Mouse (Mus musculus) lung, embryonic 15.5 days (tissue): ENCODE results near the gene Upp2. TPM values are rescaled to one million over a fixed set of nuclear protein-coding genes. Genes with fewer than 3 reads are reported as not detected.

Experiments
- ATAC-seq: fragments of 200-750 bp; cut with Nextera tagmentation; 2 replicates; pipeline ENCODE4 v1.8.0; 2017; ENCODE audit warnings: moderate number of reproducible peaks, borderline replicate concordance; ENCODE audit not compliant: low FRiP score, low TSS enrichment; ENCODE audit errors: extremely low read depth
- H3K27ac ChIP-seq: fragments of 300-500 bp; sonication (generic); 2 replicates; pipeline ENCODE4 v1.5.1; 2015; ENCODE audit warnings: moderate library complexity, mild to moderate bottlenecking, inconsistent platforms
- H3K27me3 ChIP-seq: fragments of 300-500 bp; sonication (generic); 2 replicates; pipeline ENCODE4 v1.6.1; 2015; ENCODE audit warnings: inconsistent platforms
- H3K36me3 ChIP-seq: fragments of 300-500 bp; sonication (generic); 2 replicates; pipeline ENCODE4 v1.6.1; 2015; ENCODE audit warnings: inconsistent platforms
- H3K4me1 ChIP-seq: fragments of 300-500 bp; sonication (generic); 2 replicates; pipeline ENCODE4 v1.6.1; 2015; ENCODE audit warnings: inconsistent platforms
- H3K4me2 ChIP-seq: fragments of 300-500 bp; sonication (generic); 2 replicates; pipeline ENCODE4 v1.6.1; 2015; ENCODE audit warnings: inconsistent platforms, mild to moderate bottlenecking, moderate library complexity
- H3K4me3 ChIP-seq: fragments of 300-500 bp; sonication (generic); 2 replicates; pipeline ENCODE4 v1.5.1; 2015; ENCODE audit warnings: mild to moderate bottlenecking, inconsistent platforms
- H3K9ac ChIP-seq: fragments of 300-500 bp; sonication (generic); 2 replicates; pipeline ENCODE4 v1.6.1; 2015; ENCODE audit warnings: inconsistent platforms
- H3K9me3 ChIP-seq: fragments of 300-500 bp; sonication (generic); 2 replicates; pipeline ENCODE4 v1.6.1; 2016; ENCODE audit warnings: inconsistent platforms
- WGBS: fragments of 180-500 bp; shearing (Covaris S2); methylation state at CpG from one replicate; pipeline ENCODE4 v1.1.7; 2015; 5-methylcytosine and 5-hydroxymethylcytosine counted together
- polyA plus RNA-seq: library from polyadenylated mRNA; unstranded; fragments of >200 nt; fragmentation: Nextera tagmentation; extraction: Ambion mirVana; gene quantifications from 2 replicates; pipeline ENCODE4 v1.2.1, GENCODE M21; 2015

Gene Upp2
- polyA plus RNA-seq, 1 experiment from 2014 or later: 7.1 TPM

GRCm38 (mm10) chr2:58829981-58830742 is 263.1 kb downstream of the Upp2 start:
- Histone ChIP-seq H3K27me3 (no peaks in the 10 kb centered on the region), H3K9ac (no peak overlapping the region), H3K36me3 (no peaks in the 10 kb centered on the region), H3K4me2 (no peak overlapping the region), H3K9me3 (no peaks in the 10 kb centered on the region), H3K4me1 (peaks cover 7% of the 10 kb centered on the region), H3K4me3 (no peak overlapping the region), H3K27ac (peak overlapping the region; percentile 73)
- WGBS: 43% methylated on average over 7 of the region's 7 CpGs
- ATAC-seq: peak; percentile 75

GRCm38 (mm10) chr2:58832253-58832980 is 265.3 kb downstream of the Upp2 start:
- no peak overlapping the region for H3K27ac ChIP-seq
- H3K36me3 ChIP-seq: no peaks in the 10 kb centered on the region
- H3K9me3 ChIP-seq: no peaks in the 10 kb centered on the region
- H3K9ac ChIP-seq: no peak overlapping the region
- ATAC-seq: no peak
- H3K4me2 ChIP-seq: no peak overlapping the region
- no peaks in the 10 kb centered on the region for H3K27me3 ChIP-seq
- H3K4me3 ChIP-seq: no peak overlapping the region
- WGBS: 93% methylated on average over 20 of the region's 20 CpGs
- peaks cover 6% of the 10 kb centered on the region for H3K4me1 ChIP-seq

GRCm38 (mm10) chr2:58841021-58841420 is 273.9 kb downstream of the Upp2 start:
- Histone ChIP-seq H3K4me3 (no peak overlapping the region), H3K9me3 (no peaks in the 10 kb centered on the region), H3K9ac (no peak overlapping the region), H3K36me3 (no peaks in the 10 kb centered on the region), H3K4me1 (no peaks in the 10 kb centered on the region; the same call in 1 of the 2 replicates), H3K27ac (no peak overlapping the region), H3K27me3 (no peaks in the 10 kb centered on the region), H3K4me2 (no peak overlapping the region)
- no peak for ATAC-seq
- 67% methylated on average over 3 of the region's 3 CpGs for WGBS

- Histone ChIP-seq H3K4me2 (no peak overlapping the region), H3K27ac (no peak overlapping the region), H3K4me1 (no peaks in the 10 kb centered on the region; the same call in 1 of the 2 replicates), H3K4me3 (no peak overlapping the region), H3K27me3 (no peaks in the 10 kb centered on the region), H3K36me3 (no peaks in the 10 kb centered on the region), H3K9ac (no peak overlapping the region), H3K9me3 (no peaks in the 10 kb centered on the region)
- ATAC-seq: no peak
- WGBS: 83% methylated on average over 4 of the region's 4 CpGs
Observed at GRCm38 (mm10) chr2:58842443-58842842, 275.3 kb downstream of the Upp2 start.

Other genes starting within 250 kb of the Upp2 start
- 1.4 and 1.6 TPM in 2 replicates for gene Acvr1c, start 209.4 kb upstream of the Upp2 start, polyA plus RNA-seq
- not detected in 2 replicates for gene Gm17409, start 97.2 kb upstream of the Upp2 start, polyA plus RNA-seq
- 4.5 and 4.6 TPM in 2 replicates for gene Acvr1, start 141 bp upstream of the Upp2 start, polyA plus RNA-seq